Mouse (Mus musculus) lung, postnatal 0 days (tissue): Measurements from ENCODE around the gene Wsb1. TPM values are rescaled to one million over a fixed set of nuclear protein-coding genes. Genes with fewer than 3 reads are reported as not detected.

Experiments used
- ATAC-seq: fragments of 200-750 bp; cut with Nextera tagmentation; 2 replicates; pipeline ENCODE4 v1.8.0; 2017; ENCODE audit warnings: moderate library complexity
- DNase-seq: peaks from one replicate; pipeline ENCODE4 v3.0.0-alpha.2; 2016; ENCODE audit warnings: low spot score
- H3K27ac ChIP-seq: fragments of 300-500 bp; sonication (generic); 2 replicates; pipeline ENCODE4 v1.5.1; 2014; ENCODE audit warnings: antibody characterized with exemption, mild to moderate bottlenecking, low read length, mixed read lengths
- H3K27me3 ChIP-seq: fragments of 300-500 bp; sonication (generic); replicated peaks from 2 replicates; pipeline ENCODE4 v1.6.1; 2014; ENCODE audit warnings: low read length, mixed read lengths; ENCODE audit not compliant: insufficient read depth
- H3K36me3 ChIP-seq: fragments of 300-500 bp; sonication (generic); 2 replicates; pipeline ENCODE4 v1.6.1; 2014; ENCODE audit warnings: low read length, mixed read lengths; ENCODE audit not compliant: insufficient read depth
- H3K4me1 ChIP-seq: fragments of 300-500 bp; sonication (generic); 2 replicates; pipeline ENCODE4 v1.6.1; 2014; ENCODE audit warnings: antibody characterized with exemption, low read depth, low read length, mixed read lengths; ENCODE audit not compliant: insufficient read depth
- H3K4me2 ChIP-seq: fragments of 300-500 bp; sonication (generic); replicated peaks from 2 replicates; pipeline ENCODE4 v1.6.1; 2014; ENCODE audit warnings: low read depth, mild to moderate bottlenecking, low read length, moderate library complexity, mixed read lengths
- H3K4me3 ChIP-seq: fragments of 300-500 bp; sonication (generic); 2 replicates; pipeline ENCODE4 v1.5.1; 2014; ENCODE audit warnings: low read depth, low read length
- H3K9ac ChIP-seq: fragments of 300-500 bp; sonication (generic); replicated peaks from 2 replicates; pipeline ENCODE4 v1.6.1; 2014; ENCODE audit warnings: low read depth, mild to moderate bottlenecking
- H3K9me3 ChIP-seq: fragments of 300-500 bp; sonication (generic); 2 replicates; pipeline ENCODE4 v1.6.1; 2016; ENCODE audit warnings: low read length, mixed read lengths
- CTCF ChIP-seq: IDR thresholded peaks from 2 replicates; pipeline ENCODE4 v1.5.1; 2016; ENCODE audit warnings: antibody characterized with exemption, mild to moderate bottlenecking
- EP300 ChIP-seq: IDR thresholded peaks from 2 replicates; pipeline ENCODE4 v1.6.1; 2016; ENCODE audit warnings: antibody characterized with exemption, mild to moderate bottlenecking, control low read depth
- WGBS: fragments of 180-500 bp; shearing (Covaris S2); extraction: QIAGEN DNeasy Blood & Tissue Kit; methylation state at CpG from one replicate; pipeline ENCODE4 v1.1.7; 2014; 5-methylcytosine and 5-hydroxymethylcytosine counted together
- polyA plus RNA-seq: library from polyadenylated mRNA; unstranded; fragments of >200 nt; fragmentation: Nextera tagmentation; extraction: Ambion mirVana; gene quantifications from 2 replicates; pipeline ENCODE4 v1.2.1, GENCODE M21; 2015

Wsb1 gene
- polyA plus RNA-seq, 1 experiment from 2014 or later, result 134 TPM

DNA sequence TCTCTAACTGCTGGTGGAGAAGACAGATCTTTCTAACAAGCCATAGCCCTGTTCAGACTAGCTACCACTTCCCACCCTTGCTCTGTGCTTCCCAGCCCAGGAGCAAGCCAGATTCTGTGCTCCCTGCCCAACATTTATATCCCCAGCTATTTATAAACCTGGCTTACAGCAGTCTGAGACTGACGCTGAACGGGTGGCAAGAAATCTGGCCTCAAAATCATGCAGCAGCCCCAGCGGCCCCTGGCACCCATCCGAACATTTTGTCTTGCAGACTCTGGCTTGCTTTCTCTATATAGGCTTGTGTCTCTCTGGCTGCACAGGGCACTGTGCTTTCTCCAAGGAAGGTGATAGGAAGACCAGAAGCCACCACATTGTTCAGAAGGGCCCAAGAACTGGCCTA is 63.3 kb downstream of the Wsb1 start:
- H3K27me3 ChIP-seq, result no peaks in the 10 kb centered on the region
- H3K4me3 ChIP-seq, result no peak overlapping the region
- ATAC-seq, result no peak
- 69% methylated on average over 4 of the region's 4 CpGs for WGBS
- H3K9ac ChIP-seq, result no peak overlapping the region
- H3K36me3 ChIP-seq, result no peaks in the 10 kb centered on the region
- H3K4me2 ChIP-seq, result no peak overlapping the region
- H3K9me3 ChIP-seq, result no peaks in the 10 kb centered on the region
- no peak for DNase-seq
- no peaks in the 10 kb centered on the region for H3K4me1 ChIP-seq
- no peak overlapping the region for H3K27ac ChIP-seq
- no peak for TF ChIP-seq CTCF

GRCm38 (mm10) chr11:79190257-79190656 is 64.2 kb downstream of the Wsb1 start:
- Histone ChIP-seq H3K9ac (no peak overlapping the region), H3K4me1 (no peaks in the 10 kb centered on the region), H3K4me3 (no peak overlapping the region), H3K27ac (no peak overlapping the region), H3K27me3 (no peaks in the 10 kb centered on the region), H3K9me3 (no peaks in the 10 kb centered on the region), H3K4me2 (no peak overlapping the region), H3K36me3 (no peaks in the 10 kb centered on the region)
- DNase-seq (no peak), ATAC-seq (no peak)
- WGBS, result 97% methylated on average over 2 of the region's 2 CpGs
- TF ChIP-seq CTCF, result no peak
- no peak for TF ChIP-seq EP300

Other genes with a start within 250 kb of the Wsb1 start
- gene Ksr1, start 108.3 kb downstream of the Wsb1 start, polyA plus RNA-seq, result 2.3 TPM in 2 replicates
- gene Gm9964, start 42.2 kb upstream of the Wsb1 start, polyA plus RNA-seq, result not detected in 2 replicates
- gene Nf1, start 85.0 kb upstream of the Wsb1 start, polyA plus RNA-seq, result 7.2 and 7.5 TPM in 2 replicates
- 0.13 TPM in 1 of 2 replicates, not detected in the other for gene Omg, start 249.4 kb upstream of the Wsb1 start, polyA plus RNA-seq